Mouse (Mus musculus) Patski (cell line): ENCODE data around the gene Gm17949. TPM values are rescaled to one million over a fixed set of nuclear protein-coding genes. Genes with fewer than 3 reads are reported as not detected.
A peak's percentile ranks its signal among the peaks of the same experiment; 100 is the strongest.

Experiments
- ATAC-seq: fragments of 100-300 bp; one replicate; pipeline ENCODE4 v1.8.0; 2021
- CTCF ChIA-PET: fragments of 350-600 bp; sonication (Branson Sonifier 250); formaldehyde crosslinking; loops from one replicate; lab custom pipeline; 2022; ENCODE audit warnings: inconsistent platforms; lab: Charles Lee
- POLR2A ChIA-PET: fragments of 350-600 bp; sonication (Branson Sonifier 250); formaldehyde crosslinking; loops from one replicate; lab custom pipeline; 2022; ENCODE audit warnings: antibody characterized with exemption, inconsistent platforms; lab: Charles Lee
- DNase-seq: peaks from one replicate; pipeline ENCODE4 v3.0.0-alpha.2; 2011; ENCODE audit warnings: low read depth, low spot score
- H3K27me3 ChIP-seq: fragments of 371-371 bp; one replicate; pipeline ENCODE4 v1.5.1; 2021
- CTCF ChIP-seq: fragments of 100-300 bp; IDR thresholded peaks from one replicate; pipeline ENCODE4 v1.5.1; 2021
- in situ Hi-C: fragments of 300-500 bp; cut with MboI; formaldehyde crosslinking; loops from 3 replicates; pipeline ENCODE4 v1.11.1; 2018; ENCODE audit warnings: low pct_unique_long_range_greater_than_20kb, mixed read lengths
- polyA plus RNA-seq: library from polyadenylated mRNA; unstranded; gene quantifications from one replicate; pipeline ENCODE4 v1.2.3, GENCODE M21; 2021

Gm17949 gene
- polyA plus RNA-seq, 1 experiment from 2014 or later, result not detected

DNA sequence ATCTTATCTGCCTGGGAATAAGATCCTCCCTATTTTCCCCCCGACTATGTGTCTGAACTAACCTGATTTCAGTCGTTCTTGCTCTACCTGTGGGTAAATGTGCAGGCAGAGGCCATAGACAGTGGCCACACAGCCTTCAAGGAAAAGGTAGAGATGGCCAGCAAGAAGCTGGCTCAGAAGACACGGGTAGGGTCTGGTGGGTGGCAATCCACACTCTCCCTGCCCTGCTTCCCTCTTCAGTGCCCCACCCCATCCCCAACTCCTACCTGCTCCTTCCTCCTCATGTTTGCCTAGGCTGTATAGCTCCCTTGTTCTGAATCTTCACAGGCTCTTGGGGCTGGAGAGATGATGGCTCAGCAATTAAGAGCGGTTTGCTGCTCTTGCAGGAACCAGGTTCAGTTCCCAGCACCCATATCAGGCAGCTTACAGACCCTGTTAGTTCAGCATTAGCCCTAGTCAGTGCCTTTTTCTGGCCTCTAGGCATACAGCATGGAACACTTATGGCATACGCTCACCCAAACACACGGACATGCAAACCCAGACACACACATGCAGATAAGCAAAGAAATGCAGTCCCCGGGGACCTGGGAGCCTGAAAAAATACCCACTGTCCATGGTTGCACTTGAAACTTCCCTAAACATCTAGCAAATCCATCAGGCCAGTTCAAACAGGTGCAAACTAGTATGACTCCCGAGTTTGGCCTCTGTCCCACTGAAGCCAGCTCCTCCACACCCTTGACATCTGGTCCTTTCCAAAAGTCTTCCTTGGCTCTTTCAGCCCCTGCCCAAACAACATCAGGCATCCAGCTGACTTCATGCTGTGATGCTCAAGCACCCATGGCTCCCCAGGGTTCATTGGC, 34.5 kb upstream of the Gm17949 start:
- TF ChIP-seq CTCF, result no peak
- in situ Hi-C loops, result no loop called here
- DNase-seq, result no peak
- no peak for ATAC-seq
- ChIA-PET CTCF (no interaction called here), POLR2A (no interaction called here)
- peaks cover 2% of the 10 kb centered on the region for H3K27me3 ChIP-seq

GRCm38 (mm10) chr17:56979524-56979923, 31.7 kb upstream of the Gm17949 start:
- ATAC-seq (no peak), DNase-seq (no peak)
- in situ Hi-C loops, result no loop called here
- no peak for TF ChIP-seq CTCF
- ChIA-PET CTCF (no interaction called here), POLR2A (interaction anchor here (0.9 kb wide), 1 partner anchor 11 kb away, joined by 3 read pairs; the partner anchor contains the start of gene Clpp)
- H3K27me3 ChIP-seq, result no peaks in the 10 kb centered on the region

GRCm38 (mm10) chr17:56981049-56981448, 30.2 kb upstream of the Gm17949 start:
- in situ Hi-C loops, result no loop called here
- no peak for TF ChIP-seq CTCF
- POLR2A ChIA-PET, result no interaction called here
- ATAC-seq, result no peak
- no peaks in the 10 kb centered on the region for H3K27me3 ChIP-seq
- CTCF ChIA-PET, result no interaction called here
- DNase-seq, result no peak

DNA sequence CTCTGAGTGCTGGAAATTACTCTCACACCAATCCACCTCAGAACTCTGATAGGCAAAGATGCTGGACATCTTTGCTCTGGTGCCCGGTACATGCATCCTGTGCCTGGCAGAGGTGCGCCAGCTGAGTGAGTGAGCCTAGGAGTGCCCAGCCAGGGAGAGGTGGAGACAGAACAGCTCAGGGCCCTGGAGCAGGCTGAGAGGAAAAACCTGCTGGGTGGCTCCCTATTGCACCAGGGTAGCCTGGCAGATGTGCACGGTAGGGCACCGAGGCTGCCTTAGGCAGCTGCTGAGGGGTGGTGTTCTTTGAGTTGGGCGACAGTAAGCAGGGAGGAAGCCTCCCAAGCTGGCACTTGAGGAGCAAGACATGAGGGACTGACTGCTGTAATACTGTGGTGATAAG, 29.3 kb upstream of the Gm17949 start, which contains the start of gene Acer1:
Gene Acer1, minus strand, starts transcription at position 114 of the 400 bp plus-strand sequence.
- TF ChIP-seq CTCF, result no peak
- ChIA-PET POLR2A (no interaction called here), CTCF (no interaction called here)
- in situ Hi-C loops, result no loop called here
- ATAC-seq (no peak), DNase-seq (no peak)
- H3K27me3 ChIP-seq, result no peaks in the 10 kb centered on the region

DNA sequence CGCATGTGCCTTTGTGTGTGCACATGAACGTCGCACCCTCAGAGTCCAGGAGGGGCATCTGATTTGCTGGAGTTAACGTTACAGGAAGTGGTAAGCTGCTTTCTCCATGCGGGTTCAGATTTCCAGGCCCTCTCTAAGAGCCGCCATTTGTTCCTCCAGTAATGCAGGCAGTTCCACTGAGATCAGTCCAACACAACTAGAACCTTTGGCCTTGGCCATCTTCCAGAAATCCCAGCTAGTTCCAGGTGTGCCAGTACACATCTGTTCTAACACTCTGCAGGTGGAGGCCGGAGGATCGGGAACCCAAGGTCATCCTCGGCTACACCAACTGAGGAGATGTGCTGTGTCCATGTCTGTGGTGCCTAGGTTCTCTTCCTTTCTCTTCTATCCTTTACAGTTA, 26.4 kb upstream of the Gm17949 start:
- no peak for TF ChIP-seq CTCF
- H3K27me3 ChIP-seq, result no peaks in the 10 kb centered on the region
- ATAC-seq (no peak), DNase-seq (no peak)
- in situ Hi-C loops, result no loop called here
- CTCF ChIA-PET, result no interaction called here
- POLR2A ChIA-PET, result no interaction called here

- in situ Hi-C loops, result no loop called here
- CTCF ChIA-PET, result no interaction called here
Measured at GRCm38 (mm10) chr17:56985656-56986055, 25.6 kb upstream of the Gm17949 start.

GRCm38 (mm10) chr17:56986105-56986805, 25.0 kb upstream of the Gm17949 start:
- ChIA-PET POLR2A (no interaction called here), CTCF (interaction anchor here (1.4 kb wide), 1 partner anchor 11 kb away, joined by 3 read pairs; no protein-coding TSS in a partner anchor)
- ATAC-seq (no peak), DNase-seq (no peak)
- in situ Hi-C loops, result no loop called here
- no peaks in the 10 kb centered on the region for H3K27me3 ChIP-seq
- no peak for TF ChIP-seq CTCF

More at GRCm38 (mm10) chr17:56985656-56986055, 25.6 kb upstream of the Gm17949 start:
- POLR2A ChIA-PET, result no interaction called here
- TF ChIP-seq CTCF, result no peak
- DNase-seq, result no peak
- ATAC-seq, result no peak
- H3K27me3 ChIP-seq, result no peaks in the 10 kb centered on the region

GRCm38 (mm10) chr17:56988441-56988840, 22.8 kb upstream of the Gm17949 start:
- ChIA-PET CTCF (no interaction called here), POLR2A (interaction anchor here (0.6 kb wide), 1 partner anchor 22 kb away, joined by 4 read pairs; no protein-coding TSS in a partner anchor)
- in situ Hi-C loops, result no loop called here

GRCm38 (mm10) chr17:56988921-56989430, 22.3 kb upstream of the Gm17949 start:
- TF ChIP-seq CTCF, result no peak
- no peak for ATAC-seq
- ChIA-PET POLR2A (interaction anchor here (0.5 to 0.6 kb wide), 2 partner anchors 22 to 62 kb away, joined by 3 to 4 read pairs; no protein-coding TSS in a partner anchor), CTCF (interaction anchor here (1.0 to 2.4 kb wide), 3 partner anchors 14 to 178 kb away, joined by 3 to 10 read pairs (median 3); no protein-coding TSS in a partner anchor)
- in situ Hi-C loops, result no loop called here
- DNase-seq, result no peak
- no peaks in the 10 kb centered on the region for H3K27me3 ChIP-seq

More at GRCm38 (mm10) chr17:56988441-56988840, 22.8 kb upstream of the Gm17949 start:
- ATAC-seq (no peak), DNase-seq (no peak)
- TF ChIP-seq CTCF, result no peak
- H3K27me3 ChIP-seq, result no peaks in the 10 kb centered on the region

DNA sequence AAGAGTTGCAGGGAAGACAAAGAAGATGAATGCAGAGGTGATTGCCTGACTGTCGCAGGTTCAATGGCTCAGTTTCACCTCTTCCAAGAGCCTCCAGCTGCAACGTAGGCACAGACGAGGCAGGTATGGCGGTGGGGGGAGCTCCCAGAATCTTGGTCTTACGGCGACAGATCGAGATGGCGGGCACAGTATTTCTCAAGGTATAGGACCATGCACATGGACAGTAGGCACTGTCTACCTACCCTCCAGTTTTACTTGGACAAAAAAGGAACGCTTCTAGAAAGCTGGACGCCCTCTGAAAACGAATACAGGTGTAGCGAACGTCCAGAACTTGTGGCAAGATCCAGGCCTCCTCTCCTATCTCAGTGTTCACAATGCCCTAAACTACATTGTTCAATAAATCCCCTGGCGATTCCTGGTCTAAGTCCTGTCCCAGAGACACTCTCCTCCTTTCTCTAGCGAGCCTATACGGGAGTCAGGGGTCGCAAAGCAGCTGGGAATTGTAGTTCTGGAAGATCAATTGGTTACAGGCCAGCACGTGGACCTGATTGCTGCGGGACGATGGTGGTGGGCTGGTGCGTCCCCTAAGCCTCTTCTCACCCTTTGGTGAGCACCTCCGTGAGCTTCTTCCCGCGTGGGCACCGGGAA, 21.7 kb upstream of the Gm17949 start:
- CTCF ChIA-PET, result interaction anchor here (1.0 to 2.4 kb wide), 3 partner anchors 14 to 179 kb away, joined by 3 to 10 read pairs (median 3); no protein-coding TSS in a partner anchor
- no peak for DNase-seq
- TF ChIP-seq CTCF, result no peak

More for the DNA sequence above, 21.7 kb upstream of the Gm17949 start:
- in situ Hi-C loops, result loop anchor here (10.0 kb wide), 1 partner anchor 345 kb away; no protein-coding TSS in a partner anchor
- ATAC-seq, result peak; percentile 90
- POLR2A ChIA-PET, result interaction anchor here (0.5 to 1.4 kb wide), 3 partner anchors 10 to 61 kb away, joined by 3 read pairs; no protein-coding TSS in a partner anchor
- no peaks in the 10 kb centered on the region for H3K27me3 ChIP-seq
